Mouse (Mus musculus) telencephalon, adult 2 months (tissue): ENCODE results near the gene Lrmda.

Source experiments
- DNase-seq: peaks from one replicate; pipeline ENCODE4 v3.0.0-alpha.2; 2011; ENCODE audit warnings: low read depth, low spot score

Lrmda gene

GRCm38 (mm10) chr14:22715581-22716378 lies 696.3 kb downstream of the Lrmda start:
- no peak for DNase-seq

- no peak for DNase-seq
These were observed 700.5 kb downstream of the Lrmda start for GRCm38 (mm10) chr14:22719968-22720367.

- no peak for DNase-seq
These were observed 702.3 kb downstream of the Lrmda start for GRCm38 (mm10) chr14:22721845-22722244.

GRCm38 (mm10) chr14:22727548-22727947 lies 708.0 kb downstream of the Lrmda start:
- DNase-seq = no peak

- no peak for DNase-seq
These were observed 709.2 kb downstream of the Lrmda start for GRCm38 (mm10) chr14:22728611-22729223.

GRCm38 (mm10) chr14:22738603-22739002 lies 719.1 kb downstream of the Lrmda start:
- no peak for DNase-seq

- DNase-seq = no peak
These were observed 723.0 kb downstream of the Lrmda start for GRCm38 (mm10) chr14:22742527-22742926.

GRCm38 (mm10) chr14:22743264-22743663 lies 723.8 kb downstream of the Lrmda start:
- DNase-seq = no peak

GRCm38 (mm10) chr14:22744701-22745100 lies 725.2 kb downstream of the Lrmda start:
- no peak for DNase-seq

GRCm38 (mm10) chr14:22745263-22745881 lies 725.9 kb downstream of the Lrmda start:
- no peak for DNase-seq

- DNase-seq = no peak
These were observed 726.5 kb downstream of the Lrmda start for GRCm38 (mm10) chr14:22745882-22746480.

GRCm38 (mm10) chr14:22747816-22748215 lies 728.3 kb downstream of the Lrmda start:
- DNase-seq = no peak

GRCm38 (mm10) chr14:22750409-22750808 lies 730.9 kb downstream of the Lrmda start:
- DNase-seq = no peak

- DNase-seq = peak; percentile 68
These were observed 731.8 kb downstream of the Lrmda start for GRCm38 (mm10) chr14:22751290-22751689.

GRCm38 (mm10) chr14:22754633-22755032 lies 735.1 kb downstream of the Lrmda start:
- DNase-seq = no peak

GRCm38 (mm10) chr14:22757493-22757892 lies 738.0 kb downstream of the Lrmda start:
- no peak for DNase-seq

GRCm38 (mm10) chr14:22759216-22759615 lies 739.7 kb downstream of the Lrmda start:
- no peak for DNase-seq

- no peak for DNase-seq
These were observed 740.2 kb downstream of the Lrmda start for GRCm38 (mm10) chr14:22759673-22760072.

- DNase-seq = peak; percentile 48
These were observed 740.9 kb downstream of the Lrmda start for GRCm38 (mm10) chr14:22760241-22761039.

- DNase-seq = no peak
These were observed 762.2 kb downstream of the Lrmda start for GRCm38 (mm10) chr14:22781709-22782108.

GRCm38 (mm10) chr14:22782365-22782764 lies 762.9 kb downstream of the Lrmda start:
- DNase-seq = no peak
